Mouse (Mus musculus): ENCODE measurements at regions not wholly inside any gene's neighbourhood (a gene's known extent, or its start where the extent isn't known, plus 50 kb on each side); places are given as distances from the start of the nearest gene placed in this dataset.
"Not testable (repeated sequence)": the region's sequence is repeated elsewhere in the genome, so short reads cannot be mapped to it uniquely, and the experiment has no call there.

GRCm38 (mm10) chr4:45647514-45647913 lies 115.2 kb upstream of the Shb start:
- in situ Hi-C loops (cut with MboI, MseI): no loop called here

DNA sequence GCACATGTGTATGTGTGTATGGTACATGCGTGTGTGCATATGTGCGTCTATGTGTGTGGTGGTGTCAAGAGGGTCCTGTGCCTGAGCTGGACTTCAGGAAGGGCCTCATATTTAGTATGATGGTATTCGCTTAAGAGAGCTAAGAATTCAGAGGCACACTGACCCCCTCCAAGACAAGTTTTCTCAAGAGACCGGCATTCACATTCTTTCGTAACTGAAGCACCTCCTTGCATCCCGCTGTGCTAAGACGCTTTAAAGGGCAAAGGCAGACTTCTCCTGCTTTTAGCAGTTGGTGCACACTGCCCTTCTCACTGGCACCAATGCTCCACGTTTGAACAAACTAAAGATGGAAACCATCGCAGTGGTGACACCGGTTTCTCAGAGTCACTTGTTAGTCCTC lies 110.3 kb upstream of the Shb start:
- in situ Hi-C loops (cut with MboI, MseI): no loop called here

GRCm38 (mm10) chr4:45641272-45641671 lies 109.0 kb upstream of the Shb start:
- in situ Hi-C loops (cut with MboI, MseI): no loop called here

DNA sequence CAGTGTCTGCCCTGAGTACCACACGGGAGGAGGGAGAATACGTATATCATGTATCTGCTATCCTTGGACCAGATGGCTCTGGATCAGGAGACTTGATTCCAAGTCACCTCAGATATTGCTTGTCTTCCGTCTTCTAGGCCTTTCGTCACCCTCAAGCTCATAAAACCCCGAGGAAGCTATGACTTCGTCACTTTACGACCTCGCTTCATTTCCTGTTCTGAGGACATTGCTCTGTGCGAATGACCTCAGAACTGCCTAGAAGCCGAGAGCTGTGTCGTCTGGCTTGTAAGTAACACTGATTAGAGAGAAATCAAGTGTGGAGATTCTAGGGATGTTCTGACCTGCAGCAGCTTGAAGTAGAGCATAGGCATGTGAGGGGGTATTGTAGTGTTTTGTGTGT lies 108.4 kb upstream of the Shb start:
- in situ Hi-C loops (cut with MboI, MseI): no loop called here

DNA sequence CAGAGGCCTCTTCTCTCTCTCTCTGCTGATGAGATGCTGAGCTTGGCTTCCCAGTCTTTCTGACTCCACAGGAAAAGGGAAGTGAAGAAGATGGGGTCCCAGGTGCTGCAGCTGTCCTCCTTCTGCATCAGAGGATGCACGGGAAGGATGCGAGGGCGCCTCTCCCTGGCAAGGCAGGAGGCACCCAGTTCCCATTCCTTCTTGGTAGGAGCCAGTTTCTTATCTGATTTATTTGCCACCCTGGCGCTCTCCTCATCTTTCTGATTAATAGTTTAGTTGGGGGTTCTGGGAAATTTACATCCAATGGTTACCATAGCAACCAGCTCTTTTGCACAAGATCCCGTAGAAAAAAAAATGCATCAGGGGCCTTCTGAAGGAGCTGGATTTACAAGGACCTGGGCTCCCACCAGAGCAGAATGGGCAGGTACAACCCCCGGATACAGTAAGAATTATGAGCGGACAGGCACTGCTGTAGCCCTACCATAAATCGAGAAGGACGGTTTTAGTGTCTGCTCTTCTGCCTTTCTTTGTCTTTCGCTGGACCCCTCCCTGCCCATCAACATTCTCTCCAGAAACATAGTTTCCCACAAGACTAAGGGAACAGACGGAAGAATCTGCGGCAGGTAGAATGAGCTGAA lies 107.2 kb upstream of the Shb start:
- in situ Hi-C loops (cut with MboI, MseI): no loop called here

- in situ Hi-C loops (cut with MboI, MseI): no loop called here
Observed at GRCm38 (mm10) chr4:45638411-45638810, 106.1 kb upstream of the Shb start.

- in situ Hi-C loops (cut with MboI, MseI): no loop called here
Observed at GRCm38 (mm10) chr4:45631276-45632045, 99.2 kb upstream of the Shb start.

DNA sequence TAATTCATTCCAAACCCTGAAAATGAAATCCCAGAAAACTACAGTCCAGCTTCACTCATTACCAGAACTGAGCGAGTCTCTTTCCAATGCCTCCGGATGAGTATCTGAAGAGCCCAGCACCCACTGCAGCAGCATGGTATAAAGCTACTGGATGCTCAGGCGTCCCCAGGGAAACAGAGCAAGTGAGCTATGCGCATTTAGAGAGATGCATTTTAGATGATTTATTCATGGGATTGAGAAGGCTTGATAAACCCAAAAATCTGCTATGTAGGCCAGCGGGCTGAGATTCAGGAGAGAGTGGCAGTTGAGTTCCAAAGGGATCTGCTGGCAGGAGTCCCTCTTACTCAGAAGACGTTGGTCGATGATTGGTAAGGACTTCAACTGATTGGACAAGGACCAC lies 93.4 kb upstream of the Shb start:
- in situ Hi-C loops (cut with MboI, MseI): no loop called here

GRCm38 (mm10) chr4:45622017-45622416 lies 89.7 kb upstream of the Shb start:
- in situ Hi-C loops (cut with MboI, MseI): no loop called here

GRCm38 (mm10) chr4:45617126-45617525 lies 84.9 kb upstream of the Shb start:
- in situ Hi-C loops (cut with MboI, MseI): loop anchor here (5.0 kb wide), 1 partner anchor 200 kb away; no protein-coding TSS in a partner anchor

DNA sequence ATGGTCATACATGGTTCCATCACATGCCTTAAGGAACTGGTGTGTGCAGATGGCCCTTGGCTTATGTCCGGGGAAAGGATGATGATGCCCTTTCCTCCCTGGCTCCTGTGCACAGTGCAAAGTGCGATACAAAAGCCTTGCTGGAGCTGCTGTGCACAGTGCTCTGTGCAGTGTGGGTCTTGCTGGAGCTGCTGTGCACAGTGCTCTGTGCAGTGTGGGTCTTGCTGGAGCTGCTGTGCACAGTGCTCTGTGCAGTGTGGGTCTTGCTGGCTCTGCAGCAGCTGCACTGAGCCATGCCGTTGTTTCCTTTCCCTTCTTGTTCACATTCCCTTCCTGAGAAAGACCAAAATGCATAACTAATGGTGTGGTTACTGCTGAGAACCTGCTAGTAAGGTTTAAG lies 81.2 kb upstream of the Shb start:
- in situ Hi-C loops (cut with MboI, MseI): not testable (repeated sequence)

DNA sequence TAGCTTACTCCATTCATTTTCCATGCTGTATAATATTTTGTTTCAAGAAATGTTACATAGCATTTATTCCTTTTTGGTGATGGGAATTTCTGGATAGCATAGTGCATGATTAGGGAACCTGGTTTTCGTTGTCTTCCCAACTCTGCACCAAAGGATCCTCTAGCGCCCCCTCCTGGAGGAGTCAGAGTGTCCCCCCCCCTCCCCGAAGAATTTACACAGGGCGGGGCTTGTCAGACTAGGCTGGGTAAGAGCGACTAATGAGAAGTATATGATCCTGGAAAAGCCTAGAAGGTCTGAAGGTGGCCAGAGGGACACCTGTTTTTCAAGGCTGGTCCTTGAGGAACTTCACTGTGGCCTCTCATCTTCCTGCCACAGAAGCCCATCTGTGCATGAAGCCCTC lies 79.9 kb upstream of the Shb start:
- in situ Hi-C loops (cut with MboI, MseI): no loop called here

GRCm38 (mm10) chr4:45610937-45611336 lies 78.7 kb upstream of the Shb start:
- in situ Hi-C loops (cut with MboI, MseI): no loop called here

GRCm38 (mm10) chr4:45606578-45606977 lies 74.3 kb upstream of the Shb start:
- in situ Hi-C loops (cut with MboI, MseI): no loop called here

DNA sequence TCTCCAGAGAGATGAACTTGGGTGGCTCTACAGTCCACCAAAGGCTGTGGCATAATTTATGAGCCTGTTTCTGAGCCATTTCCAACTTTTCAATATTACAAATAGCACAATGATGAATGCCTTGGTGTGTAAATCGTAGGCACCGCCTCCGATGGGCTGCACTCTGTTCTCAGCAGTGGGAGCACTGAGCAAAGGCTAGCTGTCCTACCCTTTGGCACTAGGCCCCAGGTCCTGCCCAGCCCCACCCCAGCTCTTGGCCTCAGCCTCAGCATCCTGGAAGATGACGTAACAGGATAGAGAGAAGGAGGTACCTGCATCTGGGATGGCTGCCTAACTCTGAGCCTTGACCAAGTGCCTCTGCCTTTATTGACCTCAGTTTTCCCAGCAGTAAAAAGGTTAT lies 73.4 kb upstream of the Shb start:
- in situ Hi-C loops (cut with MboI, MseI): no loop called here

DNA sequence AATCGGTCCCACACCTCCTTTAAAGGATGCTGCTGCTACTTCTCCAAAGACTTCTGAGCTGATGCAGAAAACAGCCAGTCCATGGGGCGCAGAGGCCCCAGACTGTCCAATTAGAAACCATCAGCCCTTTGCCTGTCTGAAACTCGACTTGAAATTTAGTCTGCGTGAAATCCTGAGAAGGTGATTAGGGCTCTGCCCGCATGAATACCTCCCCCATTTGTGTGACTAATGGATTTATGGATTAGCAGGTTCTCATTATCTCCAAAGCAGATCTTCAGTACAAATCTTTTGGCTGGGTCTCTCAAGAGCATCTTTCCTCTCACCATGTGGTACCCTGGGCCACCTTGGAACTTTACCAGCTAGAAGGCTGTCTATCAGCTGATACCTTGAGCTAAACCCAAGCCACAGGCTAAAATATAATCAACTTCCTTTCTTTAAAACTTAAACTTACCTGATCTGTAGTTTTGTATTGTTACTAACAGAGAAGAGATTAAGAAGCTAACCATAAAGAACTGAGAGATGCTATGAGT lies 72.1 kb upstream of the Shb start:
- in situ Hi-C loops (cut with MboI, MseI): no loop called here

GRCm38 (mm10) chr4:45600520-45600919 lies 68.2 kb upstream of the Shb start:
- in situ Hi-C loops (cut with MboI, MseI): no loop called here

- in situ Hi-C loops (cut with MboI, MseI): no loop called here
Observed at GRCm38 (mm10) chr4:45593435-45593991, 61.2 kb upstream of the Shb start.

DNA sequence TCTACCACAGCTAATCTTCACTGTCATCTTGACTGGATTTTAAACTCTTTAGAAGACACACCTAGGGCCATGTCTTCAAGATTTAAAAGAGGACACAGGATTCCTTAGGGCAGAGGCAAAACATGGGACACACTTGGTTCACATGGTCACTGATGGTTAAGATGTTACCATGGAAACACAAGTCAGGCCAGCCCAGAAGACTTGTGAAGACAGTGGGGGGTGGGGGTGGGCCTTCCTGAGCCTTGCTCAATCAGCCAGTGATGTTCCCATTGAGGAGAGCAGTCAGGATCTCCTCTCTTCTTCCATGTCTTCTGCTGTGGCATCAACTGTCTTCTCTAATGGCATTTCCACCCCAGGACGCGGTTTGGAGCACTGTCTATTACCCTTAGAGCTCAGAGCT lies 60.5 kb upstream of the Shb start:
- in situ Hi-C loops (cut with MboI, MseI): no loop called here

DNA sequence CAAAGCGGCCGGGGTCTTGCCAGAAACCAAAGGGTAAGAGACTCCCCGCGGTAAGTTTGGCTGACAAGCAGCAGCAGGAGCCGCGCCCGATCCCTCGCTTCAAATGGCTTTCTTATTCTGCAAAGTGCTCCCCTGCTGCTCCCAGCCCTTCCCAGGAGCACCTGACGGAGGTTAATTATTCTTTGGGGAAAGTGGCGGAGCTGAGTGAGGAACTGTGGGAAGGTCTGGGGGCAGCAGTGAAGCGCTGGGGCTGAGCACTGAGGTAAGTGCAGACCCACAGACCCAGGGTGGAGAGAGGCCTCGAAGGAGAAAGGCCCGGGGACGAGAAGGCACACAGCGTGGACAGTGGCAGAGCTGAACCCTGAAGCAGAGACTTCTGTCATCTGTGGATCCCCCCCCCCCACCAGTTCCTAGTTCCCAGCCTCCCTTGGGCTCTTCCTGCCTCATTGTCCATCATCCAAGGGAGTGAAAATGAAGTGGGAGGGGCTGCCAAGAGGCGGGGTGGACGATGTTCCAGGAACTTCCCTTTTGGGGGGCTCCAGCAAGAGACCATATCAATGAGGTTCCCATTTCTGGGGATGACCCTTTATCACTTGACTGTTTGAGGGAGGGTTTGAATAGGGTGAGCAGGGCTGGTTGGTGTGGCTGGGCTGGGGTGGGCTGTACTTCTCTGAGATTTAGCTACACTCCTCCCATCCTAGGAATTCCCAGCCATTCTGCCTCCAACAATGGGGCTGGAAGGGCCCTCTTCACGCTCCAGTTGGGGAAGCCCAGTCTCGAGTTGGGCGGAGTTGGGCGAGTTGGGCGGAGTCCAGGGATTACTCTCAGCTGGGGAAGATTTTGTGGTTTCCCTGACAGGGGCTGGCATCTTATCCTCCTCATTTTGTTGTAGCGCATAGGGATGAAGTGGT lies 59.4 kb upstream of the Shb start:
- in situ Hi-C loops (cut with MboI, MseI): no loop called here

DNA sequence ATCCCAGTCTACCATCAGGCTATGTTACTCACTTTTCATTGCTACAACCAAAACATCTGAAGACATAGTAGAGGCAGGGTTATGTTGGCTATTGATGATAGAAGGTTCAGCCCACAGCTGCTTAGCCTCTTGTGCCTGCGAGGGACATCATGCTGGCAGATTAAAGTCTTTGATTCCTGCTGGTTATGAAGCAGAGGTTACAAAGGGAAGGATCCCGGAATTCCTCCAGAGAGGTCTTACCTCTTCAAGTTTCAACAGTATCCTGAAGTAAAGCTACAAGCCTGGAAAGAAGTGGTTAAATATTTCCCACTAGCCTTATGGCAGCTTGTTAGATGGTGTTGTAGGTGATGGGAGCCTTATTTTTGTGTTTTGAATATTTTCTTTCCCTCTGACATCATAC lies 58.6 kb upstream of the Shb start:
- in situ Hi-C loops (cut with MboI, MseI): no loop called here

GRCm38 (mm10) chr4:45588322-45588721 lies 56.1 kb upstream of the Shb start:
- in situ Hi-C loops (cut with MboI, MseI): no loop called here
